Mouse (Mus musculus) erythroblast, embryonic 14.5 days (primary cell): ENCODE data around the gene Srsf12. TPM values are rescaled to one million over a fixed set of nuclear protein-coding genes. Genes with fewer than 3 reads are reported as not detected.
A peak's percentile ranks its signal among the peaks of the same experiment; 100 is the strongest.

ENCODE experiments used
- H3K27me3 ChIP-seq: 2 replicates; pipeline ENCODE4 v1.6.1; 2012; ENCODE audit warnings: inconsistent platforms; ENCODE audit not compliant: control insufficient read depth
- H3K36me3 ChIP-seq: 2 replicates; pipeline ENCODE4 v1.6.1; 2012; ENCODE audit warnings: mild to moderate bottlenecking, inconsistent platforms; ENCODE audit not compliant: control insufficient read depth
- H3K4me1 ChIP-seq: 2 replicates; pipeline ENCODE4 v1.6.1; 2012; ENCODE audit warnings: inconsistent platforms; ENCODE audit not compliant: control insufficient read depth
- H3K4me3 ChIP-seq: replicated peaks from 2 replicates; pipeline ENCODE3; 2012; ENCODE audit warnings: moderate library complexity, mild to moderate bottlenecking, inconsistent platforms
- H3K9me3 ChIP-seq: 2 replicates; pipeline ENCODE4 v1.6.1; 2012; ENCODE audit warnings: low read length, inconsistent platforms, mixed read lengths; ENCODE audit not compliant: control insufficient read depth
- GATA1 ChIP-seq: IDR thresholded peaks from 2 replicates; pipeline ENCODE4 v1.6.1; 2012; ENCODE audit warnings: low read length, inconsistent platforms, mixed read lengths
- TAL1 ChIP-seq: IDR thresholded peaks from 3 replicates; pipeline ENCODE4 v1.6.1; 2012; ENCODE audit warnings: low read length, inconsistent platforms, mixed read lengths
- polyA plus RNA-seq: library from polyadenylated mRNA; stranded (reverse); fragments of >175 nt; gene quantifications from 2 replicates; pipeline ENCODE4 v1.2.3, GENCODE M21; 2012

The Srsf12 gene
- polyA plus RNA-seq, 1 experiment = not detected

- Histone ChIP-seq H3K4me1 (peaks cover 2% of the 10 kb centered on the region), H3K27me3 (no peaks in the 10 kb centered on the region), H3K9me3 (no peaks in the 10 kb centered on the region), H3K36me3 (no peaks in the 10 kb centered on the region), H3K4me3 (no peak overlapping the region)
- TF ChIP-seq GATA1 = no peak
- TF ChIP-seq TAL1 = no peak
These were observed 15.3 kb downstream of the Srsf12 start for GRCm38 (mm10) chr4:33224003-33224675.

- no peaks in the 10 kb centered on the region for H3K36me3 ChIP-seq
- no peaks in the 10 kb centered on the region for H3K9me3 ChIP-seq
- peaks cover 2% of the 10 kb centered on the region for H3K4me1 ChIP-seq
- TF ChIP-seq TAL1 (no peak), GATA1 (no peak)
- H3K27me3 ChIP-seq = no peaks in the 10 kb centered on the region
- no peak overlapping the region for H3K4me3 ChIP-seq
These were observed 18.4 kb downstream of the Srsf12 start for GRCm38 (mm10) chr4:33227164-33227563.

GRCm38 (mm10) chr4:33229639-33230038 is 20.8 kb downstream of the Srsf12 start:
- Histone ChIP-seq H3K27me3 (no peaks in the 10 kb centered on the region), H3K4me3 (no peak overlapping the region), H3K4me1 (no peaks in the 10 kb centered on the region), H3K9me3 (no peaks in the 10 kb centered on the region), H3K36me3 (no peaks in the 10 kb centered on the region)
- TF ChIP-seq TAL1 (no peak), GATA1 (no peak)

GRCm38 (mm10) chr4:33230881-33231280 is 22.1 kb downstream of the Srsf12 start:
- TF ChIP-seq TAL1 (no peak), GATA1 (no peak)
- no peaks in the 10 kb centered on the region for H3K4me1 ChIP-seq
- H3K9me3 ChIP-seq = no peaks in the 10 kb centered on the region
- H3K27me3 ChIP-seq = no peaks in the 10 kb centered on the region
- H3K36me3 ChIP-seq = no peaks in the 10 kb centered on the region
- no peak overlapping the region for H3K4me3 ChIP-seq

- Histone ChIP-seq H3K9me3 (peaks cover 10% of the 10 kb centered on the region; the same call in 1 of the 2 replicates), H3K27me3 (no peaks in the 10 kb centered on the region), H3K36me3 (peaks cover 49% of the 10 kb centered on the region), H3K4me3 (no peak overlapping the region), H3K4me1 (peaks cover 35% of the 10 kb centered on the region)
- no peak for TF ChIP-seq GATA1
- no peak for TF ChIP-seq TAL1
These were observed 33.7 kb downstream of the Srsf12 start for GRCm38 (mm10) chr4:33242536-33242935.

GRCm38 (mm10) chr4:33243016-33243758 is 34.4 kb downstream of the Srsf12 start:
- Histone ChIP-seq H3K9me3 (peaks cover 10% of the 10 kb centered on the region; the same call in 1 of the 2 replicates), H3K27me3 (no peaks in the 10 kb centered on the region), H3K4me1 (peaks cover 35% of the 10 kb centered on the region), H3K36me3 (peaks cover 49% of the 10 kb centered on the region), H3K4me3 (no peak overlapping the region)
- TF ChIP-seq TAL1 (no peak), GATA1 (no peak)

GRCm38 (mm10) chr4:33243921-33244320 is 35.1 kb downstream of the Srsf12 start:
- Histone ChIP-seq H3K4me3 (no peak overlapping the region), H3K27me3 (no peaks in the 10 kb centered on the region), H3K36me3 (peaks cover 49% of the 10 kb centered on the region), H3K9me3 (peaks cover 10% of the 10 kb centered on the region; the same call in 1 of the 2 replicates), H3K4me1 (peaks cover 39% of the 10 kb centered on the region)
- TF ChIP-seq TAL1 (no peak), GATA1 (no peak)

- H3K27me3 ChIP-seq = no peaks in the 10 kb centered on the region
- peaks cover 44% of the 10 kb centered on the region for H3K4me1 ChIP-seq
- H3K9me3 ChIP-seq = no peaks in the 10 kb centered on the region; the same call in 1 of the 2 replicates
- H3K4me3 ChIP-seq = peak overlapping the region; percentile 92
- TF ChIP-seq GATA1 = no peak
- TF ChIP-seq TAL1 = no peak
- peaks cover 49% of the 10 kb centered on the region for H3K36me3 ChIP-seq
These were observed 37.1 kb downstream of the Srsf12 start for GRCm38 (mm10) chr4:33245853-33246395.

- H3K9me3 ChIP-seq = no peaks in the 10 kb centered on the region
- peaks cover 37% of the 10 kb centered on the region for H3K4me1 ChIP-seq
- H3K4me3 ChIP-seq = peak overlapping the region; percentile 92
- TF ChIP-seq GATA1 = no peak
- TF ChIP-seq TAL1 = no peak
- no peaks in the 10 kb centered on the region for H3K27me3 ChIP-seq
- peaks cover 43% of the 10 kb centered on the region for H3K36me3 ChIP-seq
These were observed 38.8 kb downstream of the Srsf12 start for GRCm38 (mm10) chr4:33247479-33248053.
